Mouse (Mus musculus) kidney, embryonic 14.5 days (tissue): ENCODE measurements around the gene Sh3bp4. TPM values are rescaled to one million over a fixed set of nuclear protein-coding genes. Genes with fewer than 3 reads are reported as not detected.

Experiments used
- ATAC-seq: fragments of 200-750 bp; cut with Nextera tagmentation; 2 replicates; pipeline ENCODE4 v1.8.0; 2017; ENCODE audit warnings: moderate number of reproducible peaks, mild to moderate bottlenecking, moderate TSS enrichment, moderate library complexity; ENCODE audit not compliant: low FRiP score, low TSS enrichment
- H3K27ac ChIP-seq: fragments of 300-500 bp; sonication (generic); 2 replicates; pipeline ENCODE4 v1.5.1; 2014; ENCODE audit warnings: low read depth, mild to moderate bottlenecking, low read length, moderate library complexity, mixed read lengths
- H3K27me3 ChIP-seq: fragments of 300-500 bp; sonication (generic); 2 replicates; pipeline ENCODE4 v1.6.1; 2014; ENCODE audit warnings: mild to moderate bottlenecking, low read length; ENCODE audit not compliant: control insufficient read depth, insufficient read depth
- H3K36me3 ChIP-seq: fragments of 300-500 bp; sonication (generic); 2 replicates; pipeline ENCODE4 v1.6.1; 2014; ENCODE audit warnings: low read length, mixed read lengths; ENCODE audit not compliant: control insufficient read depth, insufficient read depth
- H3K4me1 ChIP-seq: fragments of 300-500 bp; sonication (generic); 2 replicates; pipeline ENCODE4 v1.6.1; 2014; ENCODE audit warnings: low read length, mixed read lengths; ENCODE audit not compliant: control insufficient read depth, insufficient read depth
- H3K4me2 ChIP-seq: fragments of 300-500 bp; sonication (generic); replicated peaks from 2 replicates; pipeline ENCODE4 v1.6.1; 2014; ENCODE audit warnings: low read depth, mild to moderate bottlenecking, low read length
- H3K4me3 ChIP-seq: fragments of 300-500 bp; sonication (generic); 2 replicates; pipeline ENCODE4 v1.5.1; 2014; ENCODE audit warnings: mild to moderate bottlenecking, low read length
- H3K9ac ChIP-seq: fragments of 300-500 bp; sonication (generic); 2 replicates; pipeline ENCODE4 v1.6.1; 2014; ENCODE audit warnings: low read depth, mild to moderate bottlenecking, low read length, moderate library complexity
- H3K9me3 ChIP-seq: fragments of 300-500 bp; sonication (generic); 2 replicates; pipeline ENCODE4 v1.6.1; 2016; ENCODE audit warnings: low read length; ENCODE audit not compliant: control insufficient read depth
- WGBS: fragments of 180-500 bp; shearing (Covaris S2); extraction: QIAGEN DNeasy Blood & Tissue Kit; methylation state at CpG from one replicate; pipeline ENCODE4 v1.1.7; 2014; 5-methylcytosine and 5-hydroxymethylcytosine counted together
- polyA plus RNA-seq: library from polyadenylated mRNA; unstranded; fragments of >200 nt; fragmentation: Nextera tagmentation; extraction: Ambion mirVana; gene quantifications from 2 replicates; pipeline ENCODE4 v1.2.1, GENCODE M21; 2014

The Sh3bp4 gene
- polyA plus RNA-seq, 1 experiment from 2014 or later = 26.1 TPM

DNA sequence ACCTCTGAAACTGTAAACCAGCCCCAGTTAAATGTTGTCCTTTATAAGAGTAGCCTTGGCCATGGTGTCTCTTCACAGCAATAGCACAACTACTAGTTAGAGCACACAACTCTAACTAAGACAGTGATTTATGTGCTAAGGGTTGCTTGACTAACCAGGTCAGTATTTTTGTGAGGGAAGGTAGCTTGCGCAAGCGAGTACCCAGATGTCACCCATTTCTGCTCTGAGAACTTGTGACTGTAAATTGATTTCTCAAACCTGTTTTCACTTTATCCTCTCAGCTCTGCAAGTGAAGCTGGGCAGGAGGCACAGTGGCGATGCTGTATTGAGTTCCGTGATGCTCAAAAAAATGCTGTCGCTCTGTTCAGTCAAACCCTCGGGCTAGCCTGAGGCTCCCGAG lies 117.2 kb downstream of the Sh3bp4 start:
- no peak for ATAC-seq
- no peak overlapping the region for H3K27ac ChIP-seq
- WGBS = 82% methylated on average over 7 of the region's 7 CpGs
- no peaks in the 10 kb centered on the region for H3K27me3 ChIP-seq
- no peak overlapping the region for H3K4me2 ChIP-seq
- H3K9me3 ChIP-seq = no peaks in the 10 kb centered on the region
- no peak overlapping the region for H3K9ac ChIP-seq
- H3K4me3 ChIP-seq = no peak overlapping the region
- no peaks in the 10 kb centered on the region for H3K36me3 ChIP-seq
- H3K4me1 ChIP-seq = peaks cover 24% of the 10 kb centered on the region; the same call in 1 of the 2 replicates

DNA sequence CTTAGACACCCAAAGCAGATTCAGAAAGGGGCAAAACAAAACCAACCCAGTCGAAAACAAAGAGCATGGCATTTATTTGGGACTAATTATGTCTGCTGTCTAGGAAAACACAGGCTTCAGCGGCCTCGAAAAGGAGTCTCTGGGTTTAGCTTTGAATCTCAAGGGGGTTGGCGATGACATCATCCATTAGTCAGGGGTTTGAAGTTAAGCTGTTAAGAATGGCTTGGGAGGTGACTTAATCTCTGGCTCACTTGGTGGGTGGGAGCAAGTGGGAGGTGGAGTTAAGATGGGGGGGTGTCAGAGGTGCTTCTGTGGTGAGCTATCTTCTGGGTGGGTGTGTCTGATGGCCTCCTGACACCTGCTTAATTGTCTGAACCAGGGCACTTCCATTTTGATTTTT lies 117.9 kb downstream of the Sh3bp4 start:
- Histone ChIP-seq H3K27ac (no peak overlapping the region), H3K4me2 (no peak overlapping the region), H3K36me3 (no peaks in the 10 kb centered on the region), H3K9ac (no peak overlapping the region), H3K4me1 (peaks cover 23% of the 10 kb centered on the region; the same call in 1 of the 2 replicates), H3K9me3 (no peaks in the 10 kb centered on the region), H3K4me3 (no peak overlapping the region), H3K27me3 (no peaks in the 10 kb centered on the region)
- 56% methylated on average over 4 of the region's 4 CpGs for WGBS
- ATAC-seq = no peak

DNA sequence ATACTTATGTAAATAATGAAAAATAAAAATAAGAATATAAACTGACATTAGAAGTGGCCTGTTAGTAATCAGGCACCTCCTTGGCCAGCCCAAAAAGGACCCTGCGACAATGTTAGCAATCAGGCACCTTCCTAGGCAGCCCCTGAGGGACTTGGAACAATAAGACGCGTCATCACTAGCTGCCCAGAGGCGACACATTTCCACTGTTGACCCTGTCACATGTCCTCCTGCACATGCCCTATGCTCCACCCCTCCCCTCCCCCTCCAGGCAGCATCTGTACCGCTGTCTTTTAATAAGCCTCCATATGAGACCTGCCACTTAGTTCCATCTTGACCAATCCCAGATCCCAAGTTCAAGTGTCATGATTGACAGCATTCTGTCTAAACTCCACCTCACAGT lies 119.0 kb downstream of the Sh3bp4 start:
- H3K4me3 ChIP-seq = no peak overlapping the region
- no peak overlapping the region for H3K4me2 ChIP-seq
- no peak overlapping the region for H3K27ac ChIP-seq
- H3K4me1 ChIP-seq = peaks cover 17% of the 10 kb centered on the region; the same call in 1 of the 2 replicates
- no peak for ATAC-seq
- H3K9ac ChIP-seq = no peak overlapping the region
- no peaks in the 10 kb centered on the region for H3K27me3 ChIP-seq
- H3K9me3 ChIP-seq = no peaks in the 10 kb centered on the region
- H3K36me3 ChIP-seq = no peaks in the 10 kb centered on the region
- 57% methylated on average over 5 of the region's 5 CpGs for WGBS

DNA sequence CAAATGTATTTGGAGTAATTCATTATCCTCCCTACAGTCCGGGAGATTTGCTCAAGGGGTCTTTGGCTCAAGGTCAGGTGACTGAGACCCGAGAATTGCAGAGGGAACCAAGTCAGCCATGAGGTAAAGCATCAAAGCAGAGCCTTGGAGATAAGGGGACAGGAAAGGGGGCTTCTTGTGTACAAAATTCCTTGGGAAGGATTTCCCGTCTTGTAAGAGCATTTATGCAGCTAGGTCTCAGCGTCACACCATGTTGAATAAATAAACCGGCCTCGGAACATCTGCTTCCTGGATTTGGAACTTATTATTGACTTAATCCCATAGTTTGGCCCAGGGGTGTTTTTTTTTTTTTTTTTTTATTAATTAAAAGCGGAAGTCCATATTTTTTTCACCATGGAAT lies 120.4 kb downstream of the Sh3bp4 start:
- 24% methylated on average over 7 of the region's 7 CpGs for WGBS
- Histone ChIP-seq H3K36me3 (no peaks in the 10 kb centered on the region), H3K9me3 (no peaks in the 10 kb centered on the region), H3K27ac (no peak overlapping the region), H3K4me1 (peaks cover 20% of the 10 kb centered on the region; the same call in 1 of the 2 replicates), H3K9ac (no peak overlapping the region), H3K27me3 (no peaks in the 10 kb centered on the region), H3K4me2 (no peak overlapping the region), H3K4me3 (no peak overlapping the region)
- no peak for ATAC-seq

DNA sequence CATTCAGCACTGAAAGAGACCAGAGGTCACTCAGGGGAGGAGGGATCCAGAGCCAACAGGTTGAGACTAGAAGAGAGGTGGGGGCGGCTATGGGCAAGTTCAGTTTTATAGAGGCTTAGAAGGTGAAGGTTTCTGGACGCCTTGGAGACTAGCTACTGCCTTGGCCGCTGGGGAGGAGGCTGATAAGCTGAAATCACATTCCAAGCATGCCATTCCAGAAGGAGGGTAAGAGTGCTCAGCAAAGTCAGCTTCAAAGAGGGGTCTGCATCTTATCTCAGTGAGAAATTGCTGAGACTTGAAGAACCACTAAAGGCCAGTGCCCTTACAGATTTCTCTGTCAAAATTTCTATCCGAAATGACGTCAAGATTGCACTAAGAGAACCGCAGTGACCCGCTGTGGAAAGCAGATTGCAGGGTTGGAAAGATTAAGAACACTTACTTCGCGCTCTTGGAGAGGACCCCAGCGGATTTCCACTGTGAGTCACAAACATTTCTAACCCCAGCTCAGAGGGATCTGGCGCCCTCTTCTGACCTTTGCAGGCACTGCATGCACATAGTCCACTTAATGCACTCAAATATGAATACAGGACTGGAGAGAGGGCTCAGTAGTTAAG lies 121.0 kb downstream of the Sh3bp4 start:
- Histone ChIP-seq H3K9ac (no peak overlapping the region), H3K36me3 (no peaks in the 10 kb centered on the region), H3K9me3 (no peaks in the 10 kb centered on the region), H3K4me2 (no peak overlapping the region; the same call in 1 of the 2 replicates), H3K4me3 (no peak overlapping the region), H3K27ac (0 out of 2 replicates have a peak overlapping the region, but pooled peaks have one; percentile 51), H3K4me1 (peaks cover 20% of the 10 kb centered on the region; the same call in 1 of the 2 replicates), H3K27me3 (no peaks in the 10 kb centered on the region)
- ATAC-seq = peak; percentile 53
- 15% methylated on average over 11 of the region's 11 CpGs for WGBS

DNA sequence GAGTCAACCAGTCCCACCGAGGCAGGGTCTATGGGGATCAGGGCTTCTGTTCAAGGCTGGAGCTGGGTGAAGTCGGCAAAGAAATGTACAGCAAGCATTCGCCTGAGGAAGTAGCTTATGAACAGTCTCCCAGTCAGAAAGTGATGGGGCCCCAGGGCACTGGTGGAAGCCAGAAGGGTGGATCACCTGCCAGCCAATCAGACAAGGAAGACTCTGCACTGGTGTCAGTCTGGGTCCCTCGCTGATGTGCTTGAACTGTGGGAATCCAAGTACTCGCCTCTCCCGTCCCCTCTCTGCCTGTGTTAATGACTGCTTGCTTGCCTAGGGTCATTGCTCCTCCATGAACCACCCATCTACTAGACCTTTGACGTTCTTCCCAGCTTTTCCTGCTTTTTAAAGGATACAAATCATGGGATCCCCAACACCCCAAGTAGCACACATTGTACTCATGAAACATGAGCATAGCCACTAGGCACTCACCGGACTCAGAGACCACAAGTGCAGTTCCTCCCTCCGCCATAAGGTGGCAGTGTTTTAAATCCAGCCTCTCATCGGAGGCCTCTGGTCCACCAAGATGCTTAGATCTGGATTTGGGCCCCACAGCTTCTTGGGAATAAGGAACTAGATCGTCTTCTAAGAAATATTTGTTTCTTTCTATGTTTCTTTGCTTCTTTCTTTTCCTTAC lies 122.5 kb downstream of the Sh3bp4 start:
- Histone ChIP-seq H3K27ac (no peak overlapping the region), H3K4me3 (no peak overlapping the region), H3K9ac (no peak overlapping the region), H3K4me1 (peaks cover 20% of the 10 kb centered on the region; the same call in 1 of the 2 replicates), H3K4me2 (no peak overlapping the region), H3K27me3 (no peaks in the 10 kb centered on the region), H3K36me3 (no peaks in the 10 kb centered on the region), H3K9me3 (no peaks in the 10 kb centered on the region)
- 78% methylated on average over 11 of the region's 11 CpGs for WGBS
- no peak for ATAC-seq

DNA sequence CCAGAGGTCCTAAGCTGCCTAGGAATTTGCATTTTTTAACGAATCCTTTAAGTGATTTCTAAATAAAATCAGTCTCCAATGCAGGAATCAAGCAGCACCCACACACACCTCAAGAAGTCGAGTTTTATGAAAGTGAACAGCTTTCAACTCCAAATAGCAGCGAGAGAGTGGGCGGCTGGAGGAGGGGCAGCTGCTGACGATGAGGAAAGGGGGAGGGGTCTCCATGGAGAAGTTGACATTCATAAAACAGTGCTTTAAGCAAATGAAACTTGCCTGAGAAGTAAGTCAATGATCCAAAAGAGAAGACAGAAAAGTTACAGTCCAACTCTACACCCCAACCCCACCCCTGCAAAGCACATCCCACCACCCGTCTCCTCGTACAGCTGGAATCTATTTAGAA lies 123.4 kb downstream of the Sh3bp4 start:
- Histone ChIP-seq H3K4me2 (no peak overlapping the region), H3K27ac (no peak overlapping the region), H3K4me3 (no peak overlapping the region), H3K9me3 (no peaks in the 10 kb centered on the region), H3K4me1 (peaks cover 20% of the 10 kb centered on the region; the same call in 1 of the 2 replicates), H3K27me3 (no peaks in the 10 kb centered on the region), H3K9ac (no peak overlapping the region), H3K36me3 (no peaks in the 10 kb centered on the region)
- WGBS = 75% methylated on average over 7 of the region's 7 CpGs
- no peak for ATAC-seq

DNA sequence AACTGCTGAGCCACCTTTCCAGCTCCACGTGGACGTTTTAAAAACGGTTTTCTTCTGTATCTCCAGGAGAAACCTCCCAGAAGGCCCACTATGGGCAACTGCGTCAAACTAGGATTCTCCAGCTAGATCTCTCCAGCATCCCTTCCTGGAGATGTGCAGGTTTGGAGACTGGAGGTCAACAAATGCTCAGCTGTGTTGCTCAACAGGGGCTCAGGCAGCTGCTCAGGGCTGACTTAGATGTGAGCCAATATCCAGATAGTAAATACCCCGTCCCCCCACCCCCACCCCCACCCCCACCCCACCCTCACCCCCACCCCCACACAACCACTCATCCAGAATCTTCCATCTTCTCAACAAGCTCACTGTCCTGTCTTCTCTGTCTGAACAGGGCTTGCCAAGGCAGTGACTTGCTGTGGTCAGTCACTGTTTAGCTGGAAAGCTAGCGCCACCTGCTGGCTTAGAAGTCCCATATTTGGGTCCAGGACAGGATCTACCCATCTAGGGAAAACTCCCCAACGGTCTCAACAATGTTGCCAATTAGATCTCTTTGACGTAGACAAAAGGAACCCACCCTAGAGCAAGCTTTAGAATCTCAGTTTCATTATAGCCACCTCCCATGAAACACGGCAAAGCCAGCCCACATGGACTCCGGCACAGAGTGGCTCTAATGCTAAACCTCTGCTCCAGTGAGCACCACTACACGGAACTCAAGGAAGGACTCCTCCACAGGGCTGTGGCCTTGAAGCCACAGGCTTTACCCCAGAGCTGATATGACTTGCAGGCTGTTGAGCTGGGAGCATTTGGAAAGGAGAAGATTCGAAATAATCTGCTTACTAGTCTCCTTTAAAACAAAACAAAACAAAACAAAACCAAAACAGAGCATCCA lies 125.9 kb downstream of the Sh3bp4 start:
- Histone ChIP-seq H3K36me3 (no peaks in the 10 kb centered on the region), H3K27me3 (no peaks in the 10 kb centered on the region), H3K4me2 (no peak overlapping the region), H3K9ac (no peak overlapping the region), H3K4me3 (no peak overlapping the region), H3K4me1 (0 out of 2 replicates have a peak, but pooled peaks cover 7% of the 10 kb centered on the region), H3K27ac (no peak overlapping the region), H3K9me3 (no peaks in the 10 kb centered on the region)
- WGBS = 49% methylated on average over 12 of the region's 12 CpGs
- peak; percentile 78; the same call in 1 of the 2 replicates for ATAC-seq
